Mouse (Mus musculus) limb, embryonic 11.5 days (tissue): ENCODE results near the gene Rnaseh2a. TPM values are rescaled to one million over a fixed set of nuclear protein-coding genes. Genes with fewer than 3 reads are reported as not detected.
A peak's percentile ranks its signal among the peaks of the same experiment; 100 is the strongest.

ENCODE experiments used
- ATAC-seq: fragments of 200-750 bp; cut with Nextera tagmentation; 2 replicates; pipeline ENCODE4 v1.8.0; 2017; ENCODE audit warnings: low read depth; ENCODE audit not compliant: insufficient number of reproducible peaks, low FRiP score, low TSS enrichment
- DNase-seq: peaks from one replicate; pipeline ENCODE4 v3.0.0-alpha.2; 2015; ENCODE audit warnings: low spot score
- H3K27ac ChIP-seq: fragments of 300-500 bp; sonication (generic); replicated peaks from 2 replicates; pipeline ENCODE4 v1.5.1; 2014; ENCODE audit warnings: low read depth, mild to moderate bottlenecking, low read length
- H3K27me3 ChIP-seq: fragments of 300-500 bp; sonication (generic); 2 replicates; pipeline ENCODE4 v1.6.1; 2014; ENCODE audit warnings: mild to moderate bottlenecking, low read length, mixed read lengths; ENCODE audit not compliant: control insufficient read depth, insufficient read depth
- H3K36me3 ChIP-seq: fragments of 300-500 bp; sonication (generic); 2 replicates; pipeline ENCODE4 v1.6.1; 2014; ENCODE audit warnings: mild to moderate bottlenecking, low read length, moderate library complexity, mixed read lengths; ENCODE audit not compliant: control insufficient read depth, insufficient read depth
- H3K4me1 ChIP-seq: fragments of 300-500 bp; sonication (generic); 2 replicates; pipeline ENCODE4 v1.6.1; 2014; ENCODE audit warnings: low read length, mixed read lengths; ENCODE audit not compliant: control insufficient read depth, insufficient read depth
- H3K4me2 ChIP-seq: fragments of 300-500 bp; sonication (generic); 2 replicates; pipeline ENCODE4 v1.6.1; 2014; ENCODE audit warnings: low read depth, mild to moderate bottlenecking, moderate library complexity; ENCODE audit not compliant: severe bottlenecking
- H3K4me3 ChIP-seq: fragments of 300-500 bp; sonication (generic); 2 replicates; pipeline ENCODE4 v1.5.1; 2014; ENCODE audit warnings: low read depth, low read length
- H3K9ac ChIP-seq: fragments of 300-500 bp; sonication (generic); 2 replicates; pipeline ENCODE4 v1.6.1; 2014; ENCODE audit warnings: mild to moderate bottlenecking, low read length
- H3K9me3 ChIP-seq: fragments of 300-500 bp; sonication (generic); 2 replicates; pipeline ENCODE4 v1.6.1; 2016; ENCODE audit warnings: low read length; ENCODE audit not compliant: control insufficient read depth
- WGBS: fragments of 180-500 bp; shearing (Covaris S2); extraction: QIAGEN DNeasy Blood & Tissue Kit; methylation state at CpG from one replicate; pipeline ENCODE4 v1.1.7; 2014; 5-methylcytosine and 5-hydroxymethylcytosine counted together
- polyA plus RNA-seq: library from polyadenylated mRNA; unstranded; fragments of >200 nt; fragmentation: Nextera tagmentation; extraction: Ambion mirVana; gene quantifications from 2 replicates; pipeline ENCODE4 v1.2.1, GENCODE M21; 2014

Gene Rnaseh2a
- polyA plus RNA-seq, 1 experiment from 2014 or later, result 133 TPM

GRCm38 (mm10) chr8:84986379-84986945 lies 16.9 kb upstream of the Rnaseh2a start:
- no peaks in the 10 kb centered on the region for H3K27me3 ChIP-seq
- no peak overlapping the region for H3K9ac ChIP-seq
- no peak overlapping the region for H3K4me3 ChIP-seq
- H3K36me3 ChIP-seq, result no peaks in the 10 kb centered on the region
- no peak overlapping the region for H3K27ac ChIP-seq
- 37% methylated on average over 8 of the region's 8 CpGs for WGBS
- H3K4me2 ChIP-seq, result peak overlapping the region; percentile 97
- DNase-seq (no peak), ATAC-seq (no peak)
- H3K9me3 ChIP-seq, result no peaks in the 10 kb centered on the region
- peaks cover 25% of the 10 kb centered on the region for H3K4me1 ChIP-seq

GRCm38 (mm10) chr8:84985684-84986378 lies 16.3 kb upstream of the Rnaseh2a start:
- Histone ChIP-seq H3K36me3 (no peaks in the 10 kb centered on the region), H3K4me2 (peak overlapping the region; percentile 97), H3K27ac (0 out of 2 replicates have a peak overlapping the region, but pooled peaks have one; percentile 23), H3K9me3 (no peaks in the 10 kb centered on the region), H3K27me3 (no peaks in the 10 kb centered on the region), H3K4me1 (peaks cover 28% of the 10 kb centered on the region), H3K4me3 (peak overlapping the region; percentile 39), H3K9ac (peak overlapping the region; percentile 64)
- peak; percentile 84 for DNase-seq
- under 1% methylated on average over 52 of the region's 53 CpGs for WGBS
- ATAC-seq, result peak; percentile 14; the same call in 1 of the 2 replicates

GRCm38 (mm10) chr8:84985049-84985683 lies 15.6 kb upstream of the Rnaseh2a start:
- no peak for ATAC-seq
- Histone ChIP-seq H3K27me3 (no peaks in the 10 kb centered on the region), H3K27ac (peak overlapping the region; percentile 23; the same call in 1 of the 2 replicates)

GRCm38 (mm10) chr8:84984294-84985048 lies 14.9 kb upstream of the Rnaseh2a start:
- ATAC-seq, result no peak
- H3K9ac ChIP-seq, result peak overlapping the region; percentile 37; the same call in 1 of the 2 replicates
- no peak overlapping the region for H3K4me3 ChIP-seq
- H3K9me3 ChIP-seq, result no peaks in the 10 kb centered on the region
- DNase-seq, result no peak
- WGBS, result 7% methylated on average over 16 of the region's 16 CpGs
- peak overlapping the region; percentile 97 for H3K4me2 ChIP-seq
- H3K27me3 ChIP-seq, result no peaks in the 10 kb centered on the region
- H3K27ac ChIP-seq, result peak overlapping the region; percentile 68
- peaks cover 36% of the 10 kb centered on the region for H3K4me1 ChIP-seq
- no peaks in the 10 kb centered on the region for H3K36me3 ChIP-seq

More at GRCm38 (mm10) chr8:84985049-84985683, 15.6 kb upstream of the Rnaseh2a start:
- Histone ChIP-seq H3K4me2 (peak overlapping the region; percentile 97), H3K4me1 (peaks cover 33% of the 10 kb centered on the region), H3K4me3 (peak overlapping the region; percentile 39), H3K9me3 (no peaks in the 10 kb centered on the region), H3K9ac (peak overlapping the region; percentile 64), H3K36me3 (no peaks in the 10 kb centered on the region)
- no peak for DNase-seq
- WGBS, result under 1% methylated on average over 23 of the region's 23 CpGs

- DNase-seq, result no peak
- no peak for ATAC-seq
- H3K9me3 ChIP-seq, result no peaks in the 10 kb centered on the region
- no peak overlapping the region; the same call in 1 of the 2 replicates for H3K9ac ChIP-seq
- H3K4me1 ChIP-seq, result peaks cover 46% of the 10 kb centered on the region
- peaks cover 8% of the 10 kb centered on the region for H3K27me3 ChIP-seq
- H3K4me3 ChIP-seq, result no peak overlapping the region
- H3K36me3 ChIP-seq, result no peaks in the 10 kb centered on the region
- WGBS, result 62% methylated on average over 3 of the region's 3 CpGs
- H3K27ac ChIP-seq, result no peak overlapping the region
- no peak overlapping the region for H3K4me2 ChIP-seq
These were observed 13.0 kb upstream of the Rnaseh2a start for GRCm38 (mm10) chr8:84982499-84983011.

GRCm38 (mm10) chr8:84981644-84982498 lies 12.3 kb upstream of the Rnaseh2a start:
- H3K27me3 ChIP-seq, result peaks cover 15% of the 10 kb centered on the region
- H3K9me3 ChIP-seq, result no peaks in the 10 kb centered on the region
- DNase-seq (no peak), ATAC-seq (no peak)
- 77% methylated on average over 15 of the region's 15 CpGs for WGBS
- H3K9ac ChIP-seq, result no peak overlapping the region; the same call in 1 of the 2 replicates
- no peak overlapping the region for H3K4me3 ChIP-seq
- H3K4me1 ChIP-seq, result peaks cover 52% of the 10 kb centered on the region
- no peak overlapping the region for H3K27ac ChIP-seq
- H3K36me3 ChIP-seq, result no peaks in the 10 kb centered on the region
- no peak overlapping the region for H3K4me2 ChIP-seq

GRCm38 (mm10) chr8:84980622-84981358 lies 11.2 kb upstream of the Rnaseh2a start:
- no peak overlapping the region; the same call in 1 of the 2 replicates for H3K27ac ChIP-seq
- H3K9ac ChIP-seq, result no peak overlapping the region
- H3K9me3 ChIP-seq, result no peaks in the 10 kb centered on the region
- WGBS, result 33% methylated on average over 11 of the region's 11 CpGs
- no peaks in the 10 kb centered on the region for H3K36me3 ChIP-seq
- peak overlapping the region; percentile 33; the same call in 1 of the 2 replicates for H3K4me3 ChIP-seq
- DNase-seq, result peak; percentile 38
- H3K4me1 ChIP-seq, result peaks cover 58% of the 10 kb centered on the region
- ATAC-seq, result no peak
- H3K27me3 ChIP-seq, result peaks cover 15% of the 10 kb centered on the region
- H3K4me2 ChIP-seq, result no peak overlapping the region
